ENCODE assay signal across 7 mouse cellular contexts in the genomic region with DNA sequence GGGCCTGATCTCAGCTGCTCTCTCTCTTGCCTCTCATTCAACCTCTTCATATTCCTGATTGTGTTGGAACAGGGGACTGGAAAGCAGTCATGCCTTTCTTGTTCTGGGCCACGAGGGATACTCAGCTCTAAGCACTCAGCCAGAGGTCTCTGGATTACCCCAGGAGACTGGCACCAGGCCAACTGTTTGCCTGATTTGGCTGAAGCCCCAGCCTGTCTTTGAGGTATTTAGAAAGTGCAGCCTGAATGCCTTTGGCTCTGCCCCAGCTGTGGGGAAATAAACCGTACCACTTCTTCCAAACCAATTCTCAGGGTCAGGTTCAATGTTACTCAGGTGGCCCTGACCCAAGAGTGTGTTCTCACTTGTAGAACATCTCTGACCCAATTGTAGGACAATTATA.
DNase-seq lines count a peak whose midpoint lies in the region; ATAC-seq and TF ChIP-seq lines count a peak whose summit lies in the region.

No protein-coding gene starts in this region.

- no peak for TF ChIP-seq POLR2A in brain, embryonic 14.5 days (IDR thresholded peaks at IDR 0.05; ENCODE audit: borderline replicate concordance, extremely low read depth, insufficient read depth, insufficient read length, poor library complexity, severe bottlenecking)

- no peak overlapping the region for H3K4me3 ChIP-seq in limb, embryonic 13.5 days
- H3K4me3 ChIP-seq in limb, embryonic 10.5 days: no peak overlapping the region

- no peaks in the 10 kb centered on the region for H3K27me3 ChIP-seq in limb, embryonic 13.5 days
- no peaks in the 10 kb centered on the region for H3K27me3 ChIP-seq in limb, embryonic 10.5 days (ENCODE audit: low read depth, poor library complexity, severe bottlenecking)

- no peak overlapping the region for H3K9ac ChIP-seq in limb, embryonic 13.5 days

- no peak overlapping the region; the same call in 1 of the 2 replicates for H3K27ac ChIP-seq in limb, embryonic 13.5 days
- no peak overlapping the region for H3K27ac ChIP-seq in limb, embryonic 10.5 days

- no peak for TF ChIP-seq CTCF in brain, embryonic 14.5 days (IDR thresholded peaks at IDR 0.05; ENCODE audit: borderline replicate concordance, extremely low read depth, insufficient read depth, insufficient read length)

- peaks cover 13% of the 10 kb centered on the region for H3K4me1 ChIP-seq in limb, embryonic 13.5 days
- no peaks in the 10 kb centered on the region for H3K4me1 ChIP-seq in limb, embryonic 10.5 days

- ATAC-seq in limb, embryonic 13.5 days (ENCODE audit: low FRiP score, low read depth): peak; percentile 61; the same call in 1 of the 2 replicates
- ATAC-seq in inflammation-experienced regulatory T-cells, adult 6 months: no peak

- H3K36me3 ChIP-seq in limb, embryonic 13.5 days: no peaks in the 10 kb centered on the region
- no peaks in the 10 kb centered on the region for H3K36me3 ChIP-seq in limb, embryonic 10.5 days

- no peak overlapping the region for H3K4me2 ChIP-seq in limb, embryonic 13.5 days (replicated peaks)

- no peaks in the 10 kb centered on the region for H3K9me3 ChIP-seq in limb, embryonic 13.5 days
- H3K9me3 ChIP-seq in limb, embryonic 10.5 days (replicated peaks): no peaks in the 10 kb centered on the region

- no peak for DNase-seq in limb, embryonic 10.5 days (ENCODE audit: low spot score)
- DNase-seq in brain, embryonic 14.5 days (ENCODE audit: low read depth): peak; percentile 88
- DNase-seq in gastrocnemius, postnatal 4 days (ENCODE audit: low spot score in 2 of 2): peak; percentile 20 to 54
- DNase-seq in layer of hippocampus, adult 9-11 months: peak; percentile 37
- peak; percentile 68 for DNase-seq in ovary, postnatal 14 days (ENCODE audit: low spot score)

- WGBS in limb, embryonic 13.5 days: 31% methylated on average over 2 of the region's 2 CpGs
- WGBS in limb, embryonic 10.5 days: 83% methylated on average over 2 of the region's 2 CpGs
